Mouse (Mus musculus) midbrain, embryonic 12.5 days (tissue): Measurements from ENCODE around the gene Baiap3. TPM values are rescaled to one million over a fixed set of nuclear protein-coding genes. Genes with fewer than 3 reads are reported as not detected.

Experiments
- ATAC-seq: fragments of 200-750 bp; cut with Nextera tagmentation; 2 replicates; pipeline ENCODE4 v1.8.0; 2017; ENCODE audit warnings: low read depth, moderate TSS enrichment, moderate library complexity; ENCODE audit not compliant: low FRiP score
- H3K27ac ChIP-seq: fragments of 300-500 bp; sonication (generic); replicated peaks from 2 replicates; pipeline ENCODE4 v1.5.1; 2016; ENCODE audit warnings: mild to moderate bottlenecking
- H3K27me3 ChIP-seq: fragments of 300-500 bp; sonication (generic); 2 replicates; pipeline ENCODE4 v1.6.1; 2016; ENCODE audit warnings: mild to moderate bottlenecking
- H3K36me3 ChIP-seq: fragments of 300-500 bp; sonication (generic); 2 replicates; pipeline ENCODE4 v1.6.1; 2016
- H3K4me1 ChIP-seq: fragments of 300-500 bp; sonication (generic); 2 replicates; pipeline ENCODE4 v1.6.1; 2016
- H3K4me2 ChIP-seq: fragments of 300-500 bp; sonication (generic); replicated peaks from 2 replicates; pipeline ENCODE4 v1.6.1; 2016; ENCODE audit warnings: mild to moderate bottlenecking, moderate library complexity
- H3K4me3 ChIP-seq: fragments of 300-500 bp; sonication (generic); 2 replicates; pipeline ENCODE4 v1.5.1; 2016; ENCODE audit warnings: mild to moderate bottlenecking
- H3K9ac ChIP-seq: fragments of 300-500 bp; sonication (generic); replicated peaks from 2 replicates; pipeline ENCODE4 v1.6.1; 2016; ENCODE audit warnings: mild to moderate bottlenecking, moderate library complexity
- H3K9me3 ChIP-seq: fragments of 300-500 bp; sonication (generic); 2 replicates; pipeline ENCODE4 v1.6.1; 2016; ENCODE audit warnings: mild to moderate bottlenecking
- WGBS: fragments of 180-500 bp; shearing (Covaris S2); methylation state at CpG from one replicate; pipeline ENCODE4 v1.1.7; 2016; 5-methylcytosine and 5-hydroxymethylcytosine counted together
- polyA plus RNA-seq: library from polyadenylated mRNA; unstranded; fragments of >200 nt; fragmentation: Nextera tagmentation; extraction: Ambion mirVana; gene quantifications from 2 replicates; pipeline ENCODE4 v1.2.1, GENCODE M21; 2016

Gene Baiap3
- 4.2 and 4.6 TPM in 2 replicates for polyA plus RNA-seq

DNA sequence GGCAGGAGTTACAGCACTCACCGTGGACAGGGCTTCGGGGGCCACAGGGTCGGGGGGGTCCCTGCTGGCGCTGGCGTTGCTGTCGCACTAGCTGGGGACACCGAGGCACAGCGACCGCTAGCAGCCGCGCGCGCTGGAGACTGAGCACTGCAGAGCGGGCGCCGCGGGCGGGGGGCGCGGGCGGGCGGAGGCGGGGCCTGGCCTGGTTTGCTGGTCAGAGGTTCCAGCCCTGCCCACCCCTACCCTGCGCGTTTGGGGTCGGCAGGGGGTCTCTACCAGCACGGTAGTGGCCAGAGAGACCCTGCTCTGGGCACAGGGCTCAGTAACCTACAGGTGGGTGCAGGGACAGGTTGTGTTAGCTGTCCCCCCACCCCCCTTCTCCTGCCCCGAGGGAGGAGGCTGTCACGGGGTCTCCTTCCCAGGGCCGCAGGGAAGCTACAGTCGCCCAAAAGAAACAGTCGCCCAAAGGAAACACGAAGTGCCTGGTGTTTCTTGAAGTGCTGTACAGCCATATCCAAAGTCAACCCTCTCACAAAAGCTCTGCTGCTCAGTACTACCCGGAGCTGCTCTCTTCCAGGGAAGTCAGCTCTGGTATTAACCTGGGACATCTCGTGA is at the start of gene Baiap3:
Gene Baiap3, minus strand, starts transcription at position 225 of the 615 bp plus-strand sequence.
- no peaks in the 10 kb centered on the region for H3K9me3 ChIP-seq
- peaks cover 15% of the 10 kb centered on the region for H3K36me3 ChIP-seq
- peak within 1 kb of the TSS; percentile 39 for H3K9ac ChIP-seq
- peaks cover 38% of the 10 kb centered on the region for H3K27me3 ChIP-seq
- H3K27ac ChIP-seq: no peak within 1 kb of the TSS
- peaks cover 45% of the 10 kb centered on the region for H3K4me1 ChIP-seq
- peak; percentile 38; the same call in 1 of the 2 replicates for ATAC-seq
- peak within 1 kb of the TSS; percentile 24 for H3K4me3 ChIP-seq
- peak within 1 kb of the TSS; percentile 48 for H3K4me2 ChIP-seq
- 6% methylated on average over 31 of the region's 35 CpGs for WGBS

DNA sequence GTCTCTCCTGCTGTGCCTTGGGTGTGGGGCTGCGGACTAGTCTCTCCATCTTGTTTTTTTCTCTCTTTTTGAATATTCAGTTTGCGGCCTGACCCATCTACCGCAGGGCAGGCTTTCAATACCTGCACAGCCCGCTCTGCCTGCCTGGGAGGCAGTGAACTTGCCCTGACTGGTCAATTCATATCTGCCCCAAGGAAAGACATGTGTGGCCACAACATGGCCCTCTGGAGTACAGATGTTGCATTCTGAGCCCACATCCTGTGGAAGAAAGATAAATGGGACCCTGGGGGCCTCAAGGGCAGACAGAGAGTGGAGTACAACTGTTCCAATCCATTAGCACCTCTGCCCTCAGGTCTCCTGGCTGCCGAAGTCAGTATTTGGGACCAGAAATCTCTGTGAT is 41.9 kb upstream of the Baiap3 start, which contains the start of gene Prss34:
Gene Prss34, plus strand, starts transcription at position 301 of the 400 bp plus-strand sequence.
- H3K27ac ChIP-seq: no peak within 1 kb of the TSS
- H3K4me3 ChIP-seq: no peak within 1 kb of the TSS
- no peak within 1 kb of the TSS for H3K9ac ChIP-seq
- H3K4me2 ChIP-seq: no peak within 1 kb of the TSS
- no peaks in the 10 kb centered on the region for H3K36me3 ChIP-seq
- H3K4me1 ChIP-seq: no peaks in the 10 kb centered on the region
- H3K9me3 ChIP-seq: no peaks in the 10 kb centered on the region
- no peaks in the 10 kb centered on the region for H3K27me3 ChIP-seq
- no peak for ATAC-seq
- WGBS: 88% methylated on average over 5 of the region's 5 CpGs

DNA sequence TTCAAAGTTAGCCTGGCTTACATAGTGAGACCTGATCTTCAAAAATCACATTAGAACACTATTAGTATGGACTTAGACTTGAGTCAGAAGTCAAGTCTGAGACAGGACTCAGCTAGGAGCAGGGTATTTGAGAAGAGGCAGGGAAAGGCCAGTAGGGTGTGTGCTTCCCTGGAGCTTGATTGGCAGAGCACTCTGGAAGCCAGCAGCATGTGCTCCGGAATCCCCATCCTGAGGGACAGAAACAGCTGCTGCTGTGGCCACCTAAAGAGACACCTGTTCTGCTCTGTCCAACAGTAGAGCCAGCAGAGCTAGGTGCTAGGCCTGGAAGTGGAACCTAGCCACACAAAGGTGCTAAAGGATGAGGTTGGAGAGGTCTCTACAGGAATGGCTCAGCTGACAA is 37.9 kb upstream of the Baiap3 start:
- Histone ChIP-seq H3K4me3 (no peak overlapping the region), H3K4me2 (no peak overlapping the region), H3K36me3 (no peaks in the 10 kb centered on the region), H3K27me3 (no peaks in the 10 kb centered on the region), H3K9ac (no peak overlapping the region), H3K27ac (no peak overlapping the region), H3K9me3 (no peaks in the 10 kb centered on the region), H3K4me1 (no peaks in the 10 kb centered on the region)
- WGBS: 69% methylated on average over 1 of the region's 1 CpGs
- no peak for ATAC-seq

DNA sequence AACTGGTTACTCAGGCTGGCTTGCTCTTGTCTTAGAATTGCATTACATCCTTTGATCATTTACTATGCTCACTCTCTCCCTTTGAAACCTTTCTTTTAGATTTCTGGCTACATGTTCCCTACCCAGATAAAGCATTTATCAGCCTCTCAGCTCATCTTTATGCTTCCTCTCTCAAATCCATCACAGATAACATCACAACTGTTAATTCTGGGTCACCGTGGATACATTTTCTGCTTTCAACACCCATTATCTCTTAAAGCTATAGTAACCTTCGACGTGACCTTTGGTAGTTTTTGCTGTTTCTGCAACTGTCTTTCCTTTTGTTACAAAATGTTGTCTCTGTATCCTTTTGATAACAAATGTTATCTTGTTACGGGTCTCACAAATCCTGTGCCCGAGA is 37.3 kb upstream of the Baiap3 start:
- Histone ChIP-seq H3K9ac (no peak overlapping the region), H3K9me3 (no peaks in the 10 kb centered on the region), H3K36me3 (no peaks in the 10 kb centered on the region), H3K27ac (no peak overlapping the region), H3K4me3 (no peak overlapping the region), H3K4me2 (no peak overlapping the region), H3K27me3 (no peaks in the 10 kb centered on the region), H3K4me1 (no peaks in the 10 kb centered on the region)
- no peak for ATAC-seq
- WGBS: 82% methylated on average over 5 of the region's 5 CpGs

DNA sequence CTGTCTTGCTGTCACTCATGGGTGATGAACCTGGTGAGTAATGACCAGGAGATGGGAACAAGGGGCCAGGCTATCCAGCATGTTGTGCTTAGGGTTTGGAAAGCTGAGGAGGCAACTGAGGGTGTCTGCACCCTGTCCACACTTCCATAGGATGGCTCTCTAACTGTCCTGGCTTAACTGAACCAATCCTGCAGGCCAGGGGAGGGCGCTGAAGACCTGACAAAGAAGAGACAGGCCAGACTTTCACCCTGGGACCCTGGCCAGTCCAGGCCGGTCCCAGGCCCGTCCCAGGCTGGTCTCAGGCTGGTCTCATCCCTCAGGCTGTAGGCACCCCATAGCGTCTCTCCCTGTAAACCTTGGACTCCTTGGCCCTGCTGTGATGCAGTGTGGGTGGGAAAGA is 34.2 kb upstream of the Baiap3 start:
- H3K27me3 ChIP-seq: no peaks in the 10 kb centered on the region
- ATAC-seq: no peak
- H3K4me1 ChIP-seq: no peaks in the 10 kb centered on the region
- no peak overlapping the region for H3K9ac ChIP-seq
- no peaks in the 10 kb centered on the region for H3K36me3 ChIP-seq
- H3K4me3 ChIP-seq: no peak overlapping the region
- 22% methylated on average over 4 of the region's 4 CpGs for WGBS
- H3K9me3 ChIP-seq: no peaks in the 10 kb centered on the region
- no peak overlapping the region for H3K4me2 ChIP-seq
- H3K27ac ChIP-seq: no peak overlapping the region

DNA sequence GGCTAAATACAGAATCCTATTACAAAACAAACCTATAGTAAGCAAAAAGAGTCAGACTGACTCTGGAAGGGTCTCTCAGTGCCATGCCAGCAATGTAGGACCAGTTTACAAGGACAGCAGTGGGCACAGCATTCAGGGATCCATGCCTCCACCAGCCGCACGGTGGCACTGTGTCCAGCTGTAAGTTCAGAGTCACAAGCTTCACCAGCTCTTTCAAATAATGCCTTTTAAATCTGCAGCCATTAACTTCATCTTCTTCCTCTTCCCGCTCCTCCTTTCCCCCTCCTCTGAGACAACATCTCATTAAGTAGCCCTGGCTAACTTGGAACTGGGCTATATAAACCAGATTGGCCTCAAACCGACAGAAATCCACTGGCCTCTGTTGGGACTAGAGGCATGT is 32.7 kb upstream of the Baiap3 start:
- Histone ChIP-seq H3K4me1 (no peaks in the 10 kb centered on the region), H3K27me3 (no peaks in the 10 kb centered on the region), H3K4me2 (no peak overlapping the region), H3K36me3 (no peaks in the 10 kb centered on the region), H3K27ac (no peak overlapping the region), H3K4me3 (no peak overlapping the region), H3K9ac (no peak overlapping the region), H3K9me3 (0 out of 2 replicates have a peak, but pooled peaks cover 2% of the 10 kb centered on the region)
- 37% methylated on average over 4 of the region's 4 CpGs for WGBS
- no peak for ATAC-seq

DNA sequence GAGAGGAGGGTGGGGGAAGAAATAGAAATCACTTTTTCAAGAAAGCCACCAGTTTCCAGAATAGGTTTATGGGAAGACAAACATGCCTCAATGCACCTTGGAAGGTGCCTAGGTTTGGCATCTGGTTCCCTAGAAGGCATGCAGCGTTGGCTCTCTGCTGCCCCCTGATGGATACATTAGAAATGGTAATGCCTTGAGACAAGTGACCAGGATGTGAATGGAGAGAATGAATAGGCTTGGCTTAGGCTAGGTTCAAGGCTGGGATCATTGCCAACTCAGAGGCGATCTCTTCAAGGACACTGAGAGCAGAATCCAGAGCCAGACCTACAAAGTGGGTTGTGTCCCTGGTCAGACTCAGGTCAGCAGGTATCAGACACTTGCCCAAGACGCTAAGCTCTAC is 28.9 kb upstream of the Baiap3 start:
- no peak for ATAC-seq
- 0 out of 2 replicates have a peak, but pooled peaks cover 2% of the 10 kb centered on the region for H3K9me3 ChIP-seq
- no peak overlapping the region for H3K9ac ChIP-seq
- H3K36me3 ChIP-seq: no peaks in the 10 kb centered on the region
- no peaks in the 10 kb centered on the region for H3K27me3 ChIP-seq
- H3K4me2 ChIP-seq: no peak overlapping the region
- H3K4me1 ChIP-seq: no peaks in the 10 kb centered on the region
- no peak overlapping the region for H3K4me3 ChIP-seq
- 23% methylated on average over 3 of the region's 3 CpGs for WGBS
- no peak overlapping the region for H3K27ac ChIP-seq

DNA sequence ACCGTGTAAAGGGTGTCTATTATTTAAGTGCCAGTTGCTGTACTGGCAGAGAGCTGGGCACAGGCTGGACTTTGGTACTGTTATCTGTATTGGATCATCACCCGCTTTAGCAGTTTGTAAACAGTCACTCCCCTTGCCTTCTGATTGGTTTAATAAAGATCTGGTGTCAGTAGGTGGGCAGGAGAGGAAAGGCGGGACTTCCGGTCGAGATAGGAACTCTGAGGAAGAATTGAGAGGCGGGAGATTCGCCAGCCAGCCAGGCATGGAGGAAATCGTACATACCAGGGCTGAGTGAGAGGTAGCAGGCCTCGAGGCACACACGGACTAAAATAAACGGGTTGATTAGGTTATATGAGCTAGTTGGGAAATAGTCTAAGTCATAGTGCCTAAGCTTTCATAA is 26.0 kb upstream of the Baiap3 start:
- H3K9me3 ChIP-seq: 0 out of 2 replicates have a peak, but pooled peaks cover 2% of the 10 kb centered on the region
- H3K36me3 ChIP-seq: no peaks in the 10 kb centered on the region
- no peak overlapping the region for H3K4me3 ChIP-seq
- 40% methylated on average over 11 of the region's 11 CpGs for WGBS
- peaks cover 6% of the 10 kb centered on the region; the same call in 1 of the 2 replicates for H3K27me3 ChIP-seq
- H3K9ac ChIP-seq: no peak overlapping the region
- ATAC-seq: no peak
- H3K4me1 ChIP-seq: no peaks in the 10 kb centered on the region
- H3K27ac ChIP-seq: no peak overlapping the region
- no peak overlapping the region for H3K4me2 ChIP-seq

DNA sequence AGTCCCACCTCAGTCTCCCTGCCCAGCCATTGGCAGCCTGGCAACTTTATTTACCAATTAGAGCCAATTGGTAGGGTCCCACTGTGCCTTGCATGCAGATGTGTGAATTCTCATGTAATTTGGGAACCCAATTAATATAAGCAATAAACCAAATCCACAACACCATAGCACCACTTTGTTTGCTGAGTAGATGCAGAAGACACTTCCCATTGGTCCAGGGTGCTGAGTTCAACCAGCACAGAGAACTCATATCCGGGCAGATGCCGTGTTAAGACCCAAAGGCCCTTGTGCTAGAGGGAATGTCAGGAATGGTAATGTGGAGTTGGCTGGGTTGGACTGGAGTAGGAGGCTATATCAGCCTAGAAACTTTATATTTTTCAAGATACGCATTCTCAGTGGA is 19.7 kb upstream of the Baiap3 start:
- H3K27ac ChIP-seq: no peak overlapping the region
- no peak overlapping the region for H3K4me2 ChIP-seq
- ATAC-seq: no peak
- no peak overlapping the region for H3K4me3 ChIP-seq
- peaks cover 19% of the 10 kb centered on the region for H3K4me1 ChIP-seq
- H3K27me3 ChIP-seq: peaks cover 6% of the 10 kb centered on the region; the same call in 1 of the 2 replicates
- 98% methylated on average over 3 of the region's 3 CpGs for WGBS
- H3K9me3 ChIP-seq: no peaks in the 10 kb centered on the region
- no peak overlapping the region for H3K9ac ChIP-seq
- no peaks in the 10 kb centered on the region for H3K36me3 ChIP-seq

DNA sequence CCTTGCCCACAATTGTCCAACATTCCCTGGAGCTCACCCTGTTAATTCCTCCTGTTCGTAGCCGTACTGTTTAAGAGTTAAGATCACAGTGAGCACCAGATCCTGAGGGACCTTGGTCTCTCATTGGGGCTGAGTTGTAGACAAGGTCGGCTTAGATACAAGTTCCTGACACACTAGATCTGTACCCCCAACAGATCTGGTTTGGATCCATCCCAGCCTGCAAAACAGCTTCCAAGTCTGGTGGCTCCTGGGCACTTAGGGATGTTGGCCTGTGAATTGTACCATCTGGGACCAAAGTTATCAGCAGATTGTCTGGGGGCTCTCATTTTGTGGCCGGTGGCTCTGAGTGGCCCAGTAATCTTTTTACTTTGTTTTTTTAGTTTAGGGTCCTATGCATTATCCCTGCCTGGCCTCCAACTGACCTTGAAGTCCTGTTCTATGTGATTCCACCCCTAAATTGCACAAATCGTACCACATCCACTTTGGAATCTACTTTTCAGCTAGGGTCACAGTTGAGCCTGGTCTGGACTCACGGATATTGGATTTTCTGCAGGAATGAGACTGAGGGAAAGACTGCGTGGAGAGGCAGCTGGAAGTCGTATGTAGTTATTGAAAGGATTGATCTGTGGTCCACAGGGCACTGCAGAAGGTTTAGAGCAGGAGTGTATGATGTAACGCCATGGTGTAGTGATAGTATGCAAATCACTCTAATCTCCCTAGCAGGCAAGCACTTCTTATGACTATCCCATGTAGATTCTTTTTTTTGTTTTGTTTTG is 18.6 kb upstream of the Baiap3 start, which contains the start of gene Ube2i:
Gene Ube2i, minus strand, starts transcription at position 52 of the 776 bp plus-strand sequence.
- peak within 1 kb of the TSS; percentile 99 for H3K27ac ChIP-seq
- H3K4me3 ChIP-seq: peak within 1 kb of the TSS; percentile 84
- peaks cover 2% of the 10 kb centered on the region for H3K36me3 ChIP-seq
- WGBS: 86% methylated on average over 9 of the region's 9 CpGs
- peaks cover 30% of the 10 kb centered on the region for H3K4me1 ChIP-seq
- H3K9ac ChIP-seq: peak within 1 kb of the TSS; percentile 96
- no peak for ATAC-seq
- no peaks in the 10 kb centered on the region for H3K9me3 ChIP-seq
- peaks cover 6% of the 10 kb centered on the region; the same call in 1 of the 2 replicates for H3K27me3 ChIP-seq
- peak within 1 kb of the TSS; percentile 98 for H3K4me2 ChIP-seq

DNA sequence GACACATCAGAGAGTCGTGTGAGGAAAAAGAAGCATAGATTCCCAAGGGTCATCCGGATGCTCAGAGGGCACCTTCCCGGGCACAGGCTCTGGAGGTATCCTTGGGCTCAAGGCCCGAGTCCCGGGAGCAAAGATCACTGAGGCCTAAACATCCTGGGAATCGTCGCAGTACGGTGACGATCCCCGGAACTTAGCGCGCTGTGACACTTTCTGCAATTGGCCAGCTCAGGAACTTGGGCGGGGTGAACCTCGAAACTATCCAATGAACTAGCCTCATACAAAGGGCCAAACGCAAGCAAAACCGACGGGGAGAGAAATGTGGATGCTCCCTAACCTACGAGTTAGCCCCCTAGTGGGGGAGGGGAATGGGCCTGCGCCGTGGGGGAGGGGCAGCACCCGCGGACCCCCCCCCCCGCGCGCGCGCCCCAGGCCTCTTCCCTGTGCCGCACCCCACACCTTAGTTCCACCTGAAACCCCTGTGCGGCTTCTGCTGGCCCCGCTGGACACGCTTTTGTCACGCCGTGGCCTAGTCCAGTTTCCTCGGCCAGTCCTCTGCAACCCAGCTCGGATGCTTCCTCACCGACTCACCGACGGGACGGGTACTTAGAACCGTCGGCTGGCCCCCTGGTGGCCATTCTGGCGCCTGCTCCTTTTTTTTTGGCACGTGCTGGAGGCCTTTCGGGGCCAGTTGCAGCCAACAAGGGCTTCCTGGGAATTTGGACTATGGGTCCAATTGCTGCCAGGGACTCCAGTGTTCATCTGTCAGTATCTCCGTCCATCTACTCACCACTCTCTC is 17.7 kb upstream of the Baiap3 start:
- peaks cover 34% of the 10 kb centered on the region for H3K4me1 ChIP-seq
- no peaks in the 10 kb centered on the region for H3K9me3 ChIP-seq
- peak; percentile 85 for ATAC-seq
- H3K36me3 ChIP-seq: peaks cover 11% of the 10 kb centered on the region
- peak overlapping the region; percentile 99 for H3K27ac ChIP-seq
- under 1% methylated on average over 37 of the region's 45 CpGs for WGBS
- H3K4me3 ChIP-seq: peak overlapping the region; percentile 84
- H3K4me2 ChIP-seq: peak overlapping the region; percentile 98
- peak overlapping the region; percentile 96 for H3K9ac ChIP-seq
- no peaks in the 10 kb centered on the region for H3K27me3 ChIP-seq
